Mouse (Mus musculus) lung, embryonic 14.5 days (tissue): ENCODE data around the gene Hipk3. TPM values are rescaled to one million over a fixed set of nuclear protein-coding genes. Genes with fewer than 3 reads are reported as not detected.

Experiments
- ATAC-seq: fragments of 200-750 bp; cut with Nextera tagmentation; 2 replicates; pipeline ENCODE4 v1.8.0; 2017; ENCODE audit warnings: mild to moderate bottlenecking, moderate TSS enrichment, moderate library complexity; ENCODE audit not compliant: insufficient read depth
- DNase-seq: peaks from one replicate; pipeline ENCODE4 v3.0.0-alpha.2; 2015
- H3K27ac ChIP-seq: fragments of 300-500 bp; sonication (generic); 2 replicates; pipeline ENCODE4 v1.5.1; 2014; ENCODE audit warnings: low read depth, mild to moderate bottlenecking, moderate library complexity
- H3K27me3 ChIP-seq: fragments of 300-500 bp; sonication (generic); 2 replicates; pipeline ENCODE4 v1.6.1; 2014; ENCODE audit warnings: low read length, control low read depth; ENCODE audit not compliant: insufficient read depth
- H3K36me3 ChIP-seq: fragments of 300-500 bp; sonication (generic); 2 replicates; pipeline ENCODE4 v1.6.1; 2014; ENCODE audit warnings: control low read depth; ENCODE audit not compliant: insufficient read depth
- H3K4me1 ChIP-seq: fragments of 300-500 bp; sonication (generic); 2 replicates; pipeline ENCODE4 v1.6.1; 2014; ENCODE audit warnings: antibody characterized with exemption, control low read depth; ENCODE audit not compliant: insufficient read depth
- H3K4me2 ChIP-seq: fragments of 300-500 bp; sonication (generic); 2 replicates; pipeline ENCODE4 v1.6.1; 2014; ENCODE audit warnings: mild to moderate bottlenecking
- H3K4me3 ChIP-seq: fragments of 300-500 bp; sonication (generic); 2 replicates; pipeline ENCODE4 v1.5.1; 2014; ENCODE audit warnings: low read depth, low read length
- H3K9ac ChIP-seq: fragments of 300-500 bp; sonication (generic); 2 replicates; pipeline ENCODE4 v1.6.1; 2014
- H3K9me3 ChIP-seq: fragments of 300-500 bp; sonication (generic); 2 replicates; pipeline ENCODE4 v1.6.1; 2016; ENCODE audit warnings: low read depth, low read length, control low read depth
- CTCF ChIP-seq: IDR thresholded peaks from 2 replicates; pipeline ENCODE4 v1.5.1; 2016; ENCODE audit warnings: antibody characterized with exemption, low read depth
- WGBS: fragments of 180-500 bp; shearing (Covaris S2); extraction: QIAGEN DNeasy Blood & Tissue Kit; methylation state at CpG from one replicate; pipeline ENCODE4 v1.1.7; 2014; 5-methylcytosine and 5-hydroxymethylcytosine counted together
- microRNA counts: library from miRNA; unstranded; fragments of <30 nt; microRNA quantifications from one replicate; lab custom pipeline; 2016
- microRNA-seq: library from miRNA; unstranded; fragments of <30 nt; microRNA quantifications from one replicate; pipeline ENCODE4, GENCODE M21; 2016; ENCODE audit warnings: borderline number of aligned reads
- polyA plus RNA-seq: library from polyadenylated mRNA; unstranded; fragments of >200 nt; fragmentation: Nextera tagmentation; extraction: Ambion mirVana; gene quantifications from 2 replicates; pipeline ENCODE4 v1.2.1, GENCODE M21; 2014

The Hipk3 gene
- polyA plus RNA-seq, 1 experiment from 2014 or later: 26.3 TPM

DNA sequence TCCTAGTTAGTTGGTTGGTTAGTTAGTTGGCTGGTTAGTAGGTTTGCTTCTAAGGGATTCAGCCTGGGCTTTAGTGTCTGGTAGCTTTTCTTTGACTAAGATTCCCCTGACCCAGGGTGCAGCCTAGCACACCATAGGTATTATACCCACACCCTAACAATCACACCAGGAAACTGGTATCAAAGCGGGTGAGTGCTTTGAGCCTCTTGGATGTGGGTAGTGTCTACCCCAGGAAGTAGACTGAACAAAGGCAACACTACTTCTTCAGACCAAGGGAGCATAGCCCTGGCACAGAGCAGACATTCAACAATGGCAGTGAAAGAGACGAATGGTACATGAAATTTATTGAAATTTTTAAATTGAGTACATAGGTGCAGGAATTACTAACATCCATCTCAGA lies 108.3 kb downstream of the Hipk3 start:
- Histone ChIP-seq H3K4me2 (no peak overlapping the region), H3K27me3 (no peaks in the 10 kb centered on the region), H3K4me3 (no peak overlapping the region), H3K9ac (no peak overlapping the region), H3K9me3 (no peaks in the 10 kb centered on the region), H3K4me1 (no peaks in the 10 kb centered on the region), H3K27ac (no peak overlapping the region), H3K36me3 (no peaks in the 10 kb centered on the region)
- no peak for DNase-seq
- 85% methylated on average over 2 of the region's 2 CpGs for WGBS
- no peak for TF ChIP-seq CTCF
- no peak for ATAC-seq

DNA sequence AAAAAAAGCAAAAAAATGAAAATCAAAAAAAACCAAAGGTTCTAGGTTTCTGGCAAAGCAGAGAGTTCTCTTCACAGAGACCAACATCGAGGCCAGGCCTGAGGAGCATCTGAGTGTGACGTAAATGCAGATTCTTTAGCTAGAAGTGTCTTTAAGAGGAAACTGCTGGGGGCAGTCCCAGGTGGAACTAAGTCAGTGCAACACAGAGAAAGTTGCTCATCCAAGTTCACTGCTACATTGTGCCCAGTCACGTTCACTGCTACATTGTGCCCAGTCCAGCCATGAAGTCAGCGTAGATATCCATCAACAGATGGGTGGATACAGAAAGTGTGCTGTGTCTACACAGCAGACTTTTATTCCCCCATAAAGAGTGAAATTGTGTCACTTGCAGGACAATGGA lies 110.7 kb downstream of the Hipk3 start:
- no peak overlapping the region for H3K4me2 ChIP-seq
- DNase-seq (no peak), ATAC-seq (no peak)
- H3K27me3 ChIP-seq: peaks cover 5% of the 10 kb centered on the region; the same call in 1 of the 2 replicates
- H3K27ac ChIP-seq: no peak overlapping the region
- no peak overlapping the region for H3K9ac ChIP-seq
- no peaks in the 10 kb centered on the region for H3K4me1 ChIP-seq
- no peak for TF ChIP-seq CTCF
- no peak overlapping the region for H3K4me3 ChIP-seq
- H3K36me3 ChIP-seq: no peaks in the 10 kb centered on the region
- no peaks in the 10 kb centered on the region for H3K9me3 ChIP-seq
- 85% methylated on average over 4 of the region's 4 CpGs for WGBS

DNA sequence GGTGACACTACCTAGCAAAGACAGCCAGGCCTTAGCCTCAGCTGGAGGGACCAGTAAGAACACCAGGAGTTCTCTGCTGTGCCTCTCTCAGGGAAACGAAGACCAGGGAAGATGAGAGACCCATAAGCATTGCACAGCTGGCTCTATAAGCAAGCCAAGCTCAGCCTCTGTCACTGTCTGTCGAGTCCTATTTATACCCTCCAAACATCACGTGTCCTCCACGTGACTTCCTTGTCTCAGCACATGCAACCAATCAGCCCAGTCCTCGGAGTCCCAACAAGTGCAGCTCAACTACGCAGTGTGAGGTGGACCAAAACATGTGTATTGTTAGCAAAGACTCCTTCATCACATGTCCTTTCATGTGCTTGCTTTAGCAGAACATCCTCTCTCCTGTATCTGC lies 111.4 kb downstream of the Hipk3 start:
- H3K9ac ChIP-seq: no peak overlapping the region
- no peak overlapping the region for H3K27ac ChIP-seq
- TF ChIP-seq CTCF: no peak
- no peak overlapping the region for H3K4me3 ChIP-seq
- no peak for DNase-seq
- ATAC-seq: no peak
- H3K9me3 ChIP-seq: no peaks in the 10 kb centered on the region
- peaks cover 5% of the 10 kb centered on the region; the same call in 1 of the 2 replicates for H3K27me3 ChIP-seq
- H3K4me1 ChIP-seq: no peaks in the 10 kb centered on the region
- H3K4me2 ChIP-seq: no peak overlapping the region
- 70% methylated on average over 6 of the region's 6 CpGs for WGBS
- no peaks in the 10 kb centered on the region for H3K36me3 ChIP-seq

DNA sequence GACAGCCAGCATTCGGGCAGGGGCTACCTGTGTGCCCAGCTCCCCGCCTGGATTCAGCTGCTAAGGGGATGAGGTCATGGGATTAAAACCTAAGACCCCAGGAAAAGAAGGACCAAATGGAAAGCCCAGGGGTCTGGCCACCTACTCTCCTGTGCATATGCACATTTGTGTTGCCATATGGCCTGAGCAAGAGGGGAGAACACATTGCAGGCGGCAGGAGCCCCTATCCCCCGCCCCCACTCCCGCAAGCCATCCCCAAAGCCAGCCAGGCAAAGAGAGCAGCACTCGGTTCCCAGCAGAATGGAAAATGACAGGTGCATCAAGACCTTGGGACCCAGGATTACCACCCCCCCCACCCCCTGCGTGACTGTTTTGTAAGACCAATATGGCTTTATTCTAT lies 114.9 kb downstream of the Hipk3 start:
- H3K4me2 ChIP-seq: no peak overlapping the region
- no peak overlapping the region for H3K9ac ChIP-seq
- no peaks in the 10 kb centered on the region for H3K9me3 ChIP-seq
- H3K27ac ChIP-seq: no peak overlapping the region
- no peak for DNase-seq
- H3K27me3 ChIP-seq: peaks cover 5% of the 10 kb centered on the region; the same call in 1 of the 2 replicates
- TF ChIP-seq CTCF: no peak
- ATAC-seq: no peak
- H3K36me3 ChIP-seq: no peaks in the 10 kb centered on the region
- H3K4me3 ChIP-seq: no peak overlapping the region
- WGBS: 19% methylated on average over 7 of the region's 7 CpGs
- no peaks in the 10 kb centered on the region for H3K4me1 ChIP-seq

DNA sequence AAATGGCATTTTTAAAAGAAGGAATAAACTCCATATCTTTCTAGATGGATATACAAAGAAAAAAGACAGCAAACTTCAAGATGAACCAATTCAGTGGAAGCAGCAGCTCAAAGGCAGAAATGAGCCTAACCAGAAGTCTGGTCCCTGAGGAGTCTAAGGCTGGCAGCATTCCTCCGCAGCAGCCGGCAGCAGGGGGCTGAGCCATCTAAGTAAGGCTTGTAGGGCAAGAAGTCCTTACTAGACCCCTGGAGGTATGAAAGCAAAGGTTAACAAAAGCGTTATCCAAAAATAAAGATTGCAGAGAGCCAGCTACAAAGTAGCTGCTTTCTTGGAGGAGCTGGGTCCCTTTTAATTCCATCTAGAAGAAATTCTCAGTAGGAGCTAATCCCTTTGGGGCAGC lies 115.5 kb downstream of the Hipk3 start:
- Histone ChIP-seq H3K9ac (no peak overlapping the region), H3K9me3 (no peaks in the 10 kb centered on the region), H3K4me1 (no peaks in the 10 kb centered on the region), H3K27ac (no peak overlapping the region), H3K36me3 (no peaks in the 10 kb centered on the region), H3K27me3 (peaks cover 5% of the 10 kb centered on the region; the same call in 1 of the 2 replicates), H3K4me2 (no peak overlapping the region), H3K4me3 (no peak overlapping the region)
- no peak for ATAC-seq
- 15% methylated on average over 3 of the region's 3 CpGs for WGBS
- no peak for TF ChIP-seq CTCF
- no peak for DNase-seq

DNA sequence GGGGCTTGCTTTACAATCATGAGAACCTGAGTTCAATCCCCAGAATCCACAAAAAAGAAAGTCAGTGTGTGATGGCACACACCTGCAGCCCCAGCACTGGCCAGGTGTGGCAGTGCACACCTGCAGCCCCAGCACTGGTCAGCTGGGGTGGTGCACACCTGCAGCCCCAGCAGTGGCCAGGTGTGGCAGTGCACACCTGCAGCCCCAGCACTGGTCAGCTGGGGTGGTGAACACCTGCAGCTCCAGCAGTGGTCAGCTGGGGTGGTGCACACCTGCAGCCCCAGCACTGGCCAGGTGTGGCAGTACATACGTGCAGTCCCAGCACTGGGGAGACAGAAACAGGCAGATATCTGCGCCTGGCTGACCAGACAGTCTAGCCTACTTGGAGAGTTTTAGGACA lies 116.3 kb downstream of the Hipk3 start:
- Histone ChIP-seq H3K4me2 (no peak overlapping the region), H3K4me1 (no peaks in the 10 kb centered on the region), H3K27me3 (peaks cover 5% of the 10 kb centered on the region; the same call in 1 of the 2 replicates), H3K9ac (no peak overlapping the region), H3K4me3 (no peak overlapping the region), H3K27ac (no peak overlapping the region), H3K9me3 (no peaks in the 10 kb centered on the region), H3K36me3 (no peaks in the 10 kb centered on the region)
- no peak for DNase-seq
- 62% methylated on average over 2 of the region's 2 CpGs for WGBS
- peak; percentile 48 for TF ChIP-seq CTCF
- 0 out of 2 replicates have a peak, but pooled peaks have one; percentile 24 for ATAC-seq

MicroRNA genes within 50 kb of the gene (microRNA counts, 519-probe panel; counts per million panel counts)
- 30.5 counts per million for microRNA mmu-miR-1902 (lab: Ali Mortazavi, UCI)

Small RNAs within 50 kb of the gene (microRNA-seq; reads per million reads assigned to microRNA genes)
- gene Mir1902: not detected

Other genes with a start within 250 kb of the Hipk3 start
- gene D430041D05Rik, start 83.4 kb downstream of the Hipk3 start, polyA plus RNA-seq: 1.3 and 1.6 TPM in 2 replicates
- 68.8 and 68.9 TPM in 2 replicates for gene Cstf3, start 96.1 kb upstream of the Hipk3 start, polyA plus RNA-seq
- gene Tcp11l1, start 217.7 kb upstream of the Hipk3 start, polyA plus RNA-seq: 36.5 and 39.8 TPM in 2 replicates
- gene Pin1rt1, start 221.9 kb upstream of the Hipk3 start, polyA plus RNA-seq: not detected in 2 replicates
- 7.6 and 8.1 TPM in 2 replicates for gene Depdc7, start 248.4 kb upstream of the Hipk3 start, polyA plus RNA-seq